Mouse (Mus musculus) liver, embryonic 14.5 days (tissue): Measurements from ENCODE around the gene Il1rl2.

Experiments
- CTCF ChIP-seq: IDR thresholded peaks from 2 replicates; pipeline ENCODE4 v1.5.1; 2016; ENCODE audit warnings: antibody characterized with exemption, low read depth, control low read depth
- EP300 ChIP-seq: IDR thresholded peaks from 2 replicates; pipeline ENCODE4 v1.6.1; 2016; ENCODE audit warnings: antibody characterized with exemption, low read depth

DNA sequence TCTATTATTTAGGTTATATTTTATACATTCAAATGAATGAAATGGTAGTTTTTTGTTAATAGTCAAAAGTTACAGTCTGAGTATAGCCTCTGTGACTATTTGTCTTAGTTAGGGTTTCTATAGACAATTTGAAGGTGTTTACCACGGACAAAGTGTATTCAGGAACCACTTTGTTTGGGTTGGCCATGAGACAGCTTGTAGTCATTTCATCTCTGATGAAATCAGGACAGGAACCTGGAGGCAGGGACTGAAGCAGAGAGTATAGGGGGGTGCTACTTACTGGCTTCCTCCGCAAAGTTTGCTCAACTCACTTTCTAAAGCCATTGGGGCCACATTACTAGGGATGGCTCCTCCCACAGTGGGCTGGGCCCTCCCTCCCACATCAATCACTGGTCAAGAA, 12.8 kb upstream of the Il1rl2 start:
- TF ChIP-seq CTCF = no peak
- no peak for TF ChIP-seq EP300
